ENCODE assay signal across 8 mouse cellular contexts in the genomic region with DNA sequence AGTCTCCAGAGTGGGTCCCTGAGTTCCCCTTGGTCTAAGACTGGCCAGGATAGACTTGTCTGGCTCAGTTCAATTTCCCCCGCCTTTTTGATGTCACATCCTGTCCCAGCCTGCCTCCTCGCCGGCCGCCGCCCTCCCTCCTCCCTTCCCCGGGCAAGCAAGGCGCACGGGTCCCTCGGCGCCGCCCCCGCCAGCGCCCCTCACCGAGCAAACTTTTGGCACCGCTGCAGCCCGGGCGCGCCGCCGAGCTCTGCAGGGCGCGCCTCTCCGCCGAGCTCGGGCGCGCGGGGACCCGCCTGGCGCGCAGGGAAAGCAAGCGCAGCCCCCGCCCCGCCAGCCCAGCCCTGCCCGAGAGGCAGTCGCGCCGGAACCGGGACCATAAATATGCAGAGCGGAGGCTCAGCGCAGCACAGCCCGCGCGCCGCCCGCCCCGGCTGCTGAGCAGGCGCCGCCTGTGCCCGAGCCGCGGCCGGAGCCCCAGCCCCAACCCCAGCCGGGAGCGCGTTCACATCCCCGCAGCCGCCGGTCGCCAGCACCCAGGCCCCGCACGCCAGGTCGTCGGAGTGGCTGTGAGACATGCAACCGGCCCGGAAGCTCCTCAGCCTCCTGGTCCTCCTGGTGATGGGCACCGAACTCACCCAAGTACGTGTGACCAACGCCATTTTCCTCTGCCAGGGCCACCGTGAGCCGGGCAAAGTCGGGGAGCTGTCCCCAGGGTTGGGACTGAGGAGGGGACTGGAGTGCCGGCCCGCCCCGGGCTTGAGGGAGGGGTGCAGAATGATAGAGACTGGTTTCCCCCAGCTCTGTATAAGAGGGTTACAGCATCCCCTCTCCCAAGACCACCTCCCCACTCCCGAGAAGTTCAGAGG. TPM values are rescaled to one million over a fixed set of nuclear protein-coding genes. Genes with fewer than 3 reads are reported as not detected.
DNase-seq lines count a peak whose midpoint lies in the region; ATAC-seq and TF ChIP-seq lines count a peak whose summit lies in the region.

A gene (plus strand): TSS at position 172 of the 869 bp plus-strand sequence.

- no peaks in the 10 kb centered on the region for H3K9me3 ChIP-seq in hindbrain, postnatal 0 days (ENCODE audit: low read length)

- ATAC-seq in hindbrain, postnatal 0 days, result peak; percentile 81

- no peaks in the 10 kb centered on the region for H3K36me3 ChIP-seq in hindbrain, postnatal 0 days (ENCODE audit: insufficient read depth, low read length)

- peak within 1 kb of the TSS; percentile 83 for H3K9ac ChIP-seq in hindbrain, postnatal 0 days (replicated peaks; ENCODE audit: low read length)

- peak within 1 kb of the TSS; percentile 89 for H3K27ac ChIP-seq in hindbrain, postnatal 0 days

- intact Hi-C loops in gastrocnemius, postnatal 36 days (cut with DNase I), result no loop called here

- peak within 1 kb of the TSS; percentile 72 for H3K4me3 ChIP-seq in hindbrain, postnatal 0 days (ENCODE audit: low read length)

- under 1% methylated on average over 75 of the region's 76 CpGs for WGBS in hindbrain, postnatal 0 days

- peak within 1 kb of the TSS; percentile 85 for H3K4me2 ChIP-seq in hindbrain, postnatal 0 days (ENCODE audit: low read depth, low read length)

- H3K4me1 ChIP-seq in hindbrain, postnatal 0 days (ENCODE audit: insufficient read depth, low read length), result peaks cover 41% of the 10 kb centered on the region

- peak; percentile 75 for DNase-seq in adrenal gland, postnatal 14 days
- DNase-seq in embryo, embryonic 10.5 days (ENCODE audit: low spot score), result peak; percentile 76
- peak; percentile 57 to 68 for DNase-seq in gastrocnemius, postnatal 36 days
- DNase-seq in hindbrain, postnatal 0 days (ENCODE audit: low spot score), result peak; percentile 81
- peak; percentile 70 to 78 for DNase-seq in left cerebral cortex, adult 8-10 months (ENCODE audit: low spot score in 2 of 2)
- peak; percentile 71 for DNase-seq in lung, postnatal 36 days
- DNase-seq in right cerebral cortex, adult 2 months (ENCODE audit: low spot score in 2 of 2), result peak; percentile 80 to 81
- no peak for DNase-seq in thymus, postnatal 25 days

- no peaks in the 10 kb centered on the region for H3K27me3 ChIP-seq in hindbrain, postnatal 0 days (ENCODE audit: insufficient read depth, low read length)

- TF ChIP-seq CTCF in hindbrain, postnatal 0 days (IDR thresholded peaks at IDR 0.05; ENCODE audit: low read depth), result no peak

RNA-seq across cellular contexts. Expression of the gene that starts here (rescaled TPM):
- total RNA-seq in adrenal gland, postnatal 14 days (2021), result 32.3 and 37.4 TPM in 2 replicates
- 1 to 10 TPM; 5.5 to 6.8 TPM for total RNA-seq in gastrocnemius, postnatal 36 days (2021)
- total RNA-seq in hindbrain, postnatal 0 days (2014; rRNA removed), result 460 and 484 TPM in 2 replicates
- 346 and 367 TPM in 2 replicates for polyA plus RNA-seq in hindbrain, postnatal 0 days (2015; fragmentation: Nextera tagmentation; extraction: Ambion mirVana)
- total RNA-seq in left cerebral cortex, adult 8-10 months (2022), result 1,000 to 10,000 TPM; 1,109 to 1,183 (median 1,132) TPM

Comparison
In these comparisons a context has a peak if more than half of its experiments do, and no peak if none do; other contexts are left out.
1. RNA of the gene that starts here (total RNA-seq): 1,109 to 1,183 TPM in left cerebral cortex, adult 8-10 months and 460 to 484 TPM in hindbrain, postnatal 0 days; 32.3 to 37.4 TPM in adrenal gland, postnatal 14 days and 5.5 to 6.8 TPM in gastrocnemius, postnatal 36 days; every median in the first group is over 10 times any median in the second.